Mouse (Mus musculus) cerebellum, postnatal 10 days (tissue): ENCODE measurements around the gene Vamp5.

Experiments used
- DNase-seq, 2 experiments: peaks; one replicate each; pipeline ENCODE4 v3.0.0; 2021; ENCODE audit warnings: mixed read lengths in 2 of 2

The Vamp5 gene

DNA sequence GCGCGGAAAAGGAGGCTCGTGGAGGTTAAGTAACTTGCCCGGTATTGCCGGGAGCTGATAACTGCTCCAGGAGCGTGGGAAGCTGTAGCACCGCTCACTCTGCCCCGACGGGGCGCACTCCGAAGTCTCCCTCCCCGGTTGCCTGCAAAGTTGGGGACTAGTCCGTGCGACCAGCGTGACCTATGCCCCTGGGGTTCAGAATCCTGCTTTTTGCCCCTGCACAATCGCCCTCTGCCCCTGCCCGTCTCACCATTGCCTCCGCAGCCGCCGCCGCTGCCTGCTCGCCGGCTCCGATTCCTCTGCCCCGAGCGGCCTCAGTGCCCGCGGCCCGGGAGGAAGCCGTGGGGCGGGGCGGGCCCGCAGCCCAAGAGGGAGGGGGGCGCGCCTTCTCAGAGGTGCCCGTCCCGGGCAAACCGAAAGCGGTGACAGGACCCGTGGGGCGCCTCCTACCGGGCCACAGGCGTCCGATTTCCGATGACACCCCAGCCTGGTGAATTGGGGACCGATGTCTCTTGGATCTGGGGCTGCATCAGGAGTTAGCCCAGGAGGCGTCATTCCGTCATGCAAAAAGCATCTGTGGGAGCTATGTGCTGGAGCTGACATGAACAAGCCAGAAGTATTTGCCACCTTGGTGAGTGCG, at the start of gene Vamp5:
Gene Vamp5, minus strand, starts transcription at position 338 of the 640 bp plus-strand sequence.
- DNase-seq = peak; percentile 40 to 55

GRCm38 (mm10) chr6:72429061-72429842, 49.0 kb upstream of the Vamp5 start:
- DNase-seq = no peak

GRCm38 (mm10) chr6:72428036-72428435, 47.8 kb upstream of the Vamp5 start:
- DNase-seq = peak; percentile 89 to 92

GRCm38 (mm10) chr6:72425646-72426045, 45.4 kb upstream of the Vamp5 start:
- no peak for DNase-seq

- DNase-seq = no peak
These were observed 40.6 kb upstream of the Vamp5 start for GRCm38 (mm10) chr6:72420901-72421300.

- DNase-seq = no peak
These were observed 39.5 kb upstream of the Vamp5 start for GRCm38 (mm10) chr6:72419806-72420205.

DNA sequence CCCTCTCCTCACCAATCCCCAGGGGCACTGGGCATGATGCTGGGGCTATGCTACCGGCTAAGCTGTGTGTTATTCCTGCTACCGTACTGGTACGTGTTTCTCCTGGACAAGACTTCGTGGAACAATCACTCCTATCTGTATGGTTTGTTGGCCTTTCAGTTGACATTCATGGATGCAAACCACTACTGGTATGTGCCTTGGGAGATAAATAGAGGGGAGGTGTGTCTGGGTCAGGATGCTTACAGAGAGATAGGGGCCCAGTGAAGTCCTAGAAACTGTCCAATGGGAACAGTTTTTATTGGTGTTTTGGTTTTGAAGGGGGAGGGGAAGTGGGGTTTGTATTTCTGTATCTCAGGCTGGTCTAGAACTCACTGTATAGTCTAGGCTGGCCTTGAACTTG, 38.0 kb upstream of the Vamp5 start:
- DNase-seq = no peak

DNA sequence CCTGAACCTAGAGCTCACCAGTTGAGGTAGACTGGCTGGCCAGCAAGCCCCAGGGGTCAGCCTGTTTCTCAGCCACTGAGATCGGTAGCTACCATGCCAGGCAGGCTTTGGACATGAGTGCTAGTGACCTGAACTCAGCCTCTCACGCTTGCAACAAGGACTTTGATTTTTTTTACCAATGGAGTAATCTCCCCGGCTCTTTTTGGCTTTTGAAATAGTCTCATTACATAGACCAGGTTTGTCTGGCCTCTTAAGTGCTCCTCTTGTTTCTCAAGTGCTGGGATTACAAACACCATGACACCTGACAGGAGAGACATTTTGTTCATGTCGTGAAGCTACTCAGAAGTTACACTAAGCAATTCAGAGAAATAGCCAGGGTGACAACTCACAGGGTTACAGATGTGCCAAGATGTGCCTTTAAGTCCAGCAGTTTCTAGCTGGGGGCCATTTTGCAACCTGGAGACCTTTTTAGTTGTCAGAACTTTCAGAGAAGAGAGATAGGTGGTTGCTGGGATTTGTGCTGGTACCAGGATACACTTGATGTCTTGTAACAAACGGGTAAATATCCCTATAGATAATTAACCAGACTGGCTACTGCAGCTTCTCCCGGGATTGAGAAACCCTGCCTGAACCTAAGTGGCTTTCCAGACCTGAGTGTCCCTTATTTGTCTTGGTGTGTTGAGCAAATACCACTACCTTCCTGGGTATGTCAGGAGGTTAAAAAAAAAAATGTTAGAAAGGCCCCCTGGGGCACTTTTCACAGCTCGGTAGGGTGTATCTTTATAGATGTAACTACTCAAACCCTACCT, 35.9 kb upstream of the Vamp5 start:
- no peak for DNase-seq

DNA sequence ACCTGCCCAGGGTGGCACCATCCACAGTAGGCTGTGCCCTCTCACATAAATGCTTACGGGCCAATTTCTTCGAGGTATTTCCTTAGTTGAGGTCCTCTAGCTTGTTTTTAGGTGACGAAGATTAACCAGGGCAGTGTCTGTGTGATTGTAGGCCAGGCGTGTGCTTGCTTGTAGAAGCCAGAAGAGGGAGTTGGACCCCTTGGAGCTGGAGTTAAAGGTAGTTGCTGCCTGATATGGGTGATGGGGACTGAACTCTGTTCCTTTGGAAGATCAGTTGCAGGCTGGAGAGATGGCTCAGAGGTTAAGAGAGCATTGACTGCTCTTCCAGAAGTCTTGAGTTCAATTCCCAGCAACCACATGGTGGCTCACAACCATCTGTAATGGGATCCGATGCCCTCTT, 34.9 kb upstream of the Vamp5 start:
- no peak for DNase-seq

GRCm38 (mm10) chr6:72414076-72414756, 33.9 kb upstream of the Vamp5 start, which contains the start of gene Ggcx:
TSS of gene Ggcx (plus strand) at chr6:72414308.
- peak; percentile 96 to 98 for DNase-seq

DNA sequence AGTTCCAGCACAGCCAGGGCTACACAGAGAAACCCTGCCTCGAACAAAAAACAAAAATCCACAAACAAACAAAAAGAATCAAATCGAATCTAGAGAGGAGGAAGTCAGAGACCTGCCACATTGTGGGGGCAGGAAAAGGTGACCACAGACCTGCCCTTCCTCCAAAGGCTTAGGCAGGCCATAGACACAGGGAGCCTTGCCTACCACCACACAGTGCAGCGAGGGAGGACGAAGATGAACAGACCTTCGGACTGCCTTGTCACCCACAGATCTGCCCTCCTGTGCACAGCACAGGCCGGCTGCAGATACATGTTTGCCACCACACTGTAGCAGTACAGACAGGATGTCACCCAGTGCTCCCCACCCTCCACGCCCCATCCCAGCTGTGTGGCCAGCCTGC, 30.2 kb upstream of the Vamp5 start:
- no peak for DNase-seq

DNA sequence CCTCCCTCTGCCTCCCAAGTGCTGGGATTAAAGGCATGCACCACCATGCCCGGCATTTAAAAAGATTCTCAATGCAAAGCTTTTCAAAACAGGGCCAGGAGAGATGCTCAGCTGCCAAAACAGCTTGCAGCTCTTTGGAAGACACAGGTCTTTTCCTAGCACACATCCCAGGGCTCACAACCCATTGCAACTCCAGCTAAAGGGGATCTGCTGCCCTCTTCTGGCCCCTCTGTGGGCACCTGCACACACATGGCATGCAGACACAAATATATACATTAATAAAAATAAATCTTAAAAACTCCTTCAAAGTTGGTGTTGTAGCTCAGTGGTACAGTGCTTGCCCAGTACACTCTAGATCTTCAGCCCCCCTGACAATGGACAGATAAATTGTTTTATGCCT, 29.7 kb upstream of the Vamp5 start:
- DNase-seq = no peak

DNA sequence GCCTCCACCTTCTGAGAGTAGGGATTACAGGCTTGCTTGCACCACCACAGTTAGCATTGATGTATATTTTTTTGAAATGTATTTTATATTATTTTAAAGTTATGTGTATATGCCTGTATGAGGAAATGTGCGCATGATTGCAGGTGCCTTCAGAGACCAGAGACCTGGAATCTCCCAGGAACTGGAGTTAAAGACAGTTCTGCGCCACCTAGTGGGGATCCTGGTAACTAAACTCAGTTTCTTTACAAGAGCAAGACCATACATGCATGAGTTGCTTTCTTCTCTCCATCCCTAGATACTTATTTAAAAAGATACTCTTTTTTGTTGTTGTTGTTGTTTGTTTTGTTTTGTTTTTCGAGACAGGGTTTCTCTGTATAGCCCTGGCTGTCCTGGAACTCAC, 29.3 kb upstream of the Vamp5 start:
- DNase-seq = peak; percentile 87 to 90

DNA sequence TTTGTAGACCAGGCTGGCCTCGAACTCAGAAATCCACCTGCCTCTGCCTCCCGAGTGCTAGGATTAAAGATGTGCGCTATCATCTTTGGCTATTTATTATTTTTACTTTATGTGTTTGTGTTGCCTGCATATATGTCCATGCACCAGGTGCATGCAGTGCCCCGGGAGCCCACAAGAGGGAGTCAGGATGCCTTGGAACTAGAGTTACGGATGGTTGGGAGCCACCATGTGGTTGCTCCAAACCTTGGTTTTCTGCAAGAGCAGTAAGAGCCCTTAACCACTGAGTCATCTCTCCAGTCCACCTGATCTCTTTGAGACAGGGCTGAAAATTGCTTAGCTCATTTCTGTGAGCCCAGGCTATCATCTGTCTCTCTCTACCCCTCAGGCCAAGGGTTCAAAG, 26.9 kb upstream of the Vamp5 start:
- DNase-seq = peak; percentile 91 to 92

DNA sequence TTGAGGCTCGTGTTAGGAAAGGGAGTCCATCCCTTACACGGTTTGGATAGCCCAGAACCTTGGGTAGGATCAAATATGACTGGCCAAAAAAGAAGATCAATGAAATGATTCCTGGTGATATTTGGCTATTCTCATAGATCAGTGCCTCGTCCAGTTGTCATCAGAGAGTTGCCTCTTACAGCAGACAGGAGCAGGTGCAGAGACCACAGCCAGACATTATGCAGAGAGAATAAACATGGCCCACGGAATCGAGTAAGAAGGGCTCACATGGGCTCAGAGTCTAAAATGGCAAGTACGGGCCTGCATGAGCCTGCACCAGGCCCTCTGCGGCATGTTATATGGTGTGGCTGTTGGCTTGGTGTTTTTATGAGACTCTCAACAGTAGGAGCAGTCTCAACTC, 25.1 kb upstream of the Vamp5 start:
- no peak for DNase-seq

- DNase-seq = peak; percentile 83 to 88
These were observed 21.6 kb upstream of the Vamp5 start for GRCm38 (mm10) chr6:72401875-72402274.

GRCm38 (mm10) chr6:72399967-72400366, 19.7 kb upstream of the Vamp5 start:
- no peak for DNase-seq

DNA sequence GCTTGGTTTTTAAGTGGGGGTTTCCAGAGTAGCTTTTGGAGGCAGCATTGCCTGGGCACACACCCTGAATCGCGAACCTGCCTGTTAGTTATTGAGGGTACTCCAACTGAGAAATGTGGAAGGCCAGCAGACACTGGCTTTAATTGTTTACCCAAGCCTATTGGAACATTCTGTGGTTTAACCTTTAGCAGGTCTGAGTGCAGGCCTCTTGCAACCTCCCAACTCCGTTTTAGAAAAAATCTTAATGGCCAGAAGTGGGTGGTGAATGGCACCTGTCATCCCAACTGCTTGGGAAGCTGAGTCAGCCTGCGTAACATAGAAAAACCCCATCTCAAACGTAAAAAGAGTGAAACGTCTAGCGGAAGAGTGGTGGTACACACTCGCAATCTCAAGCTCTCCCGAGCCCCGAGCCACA, 16.6 kb upstream of the Vamp5 start:
- no peak for DNase-seq

GRCm38 (mm10) chr6:72392341-72392740, 12.1 kb upstream of the Vamp5 start:
- no peak for DNase-seq

DNA sequence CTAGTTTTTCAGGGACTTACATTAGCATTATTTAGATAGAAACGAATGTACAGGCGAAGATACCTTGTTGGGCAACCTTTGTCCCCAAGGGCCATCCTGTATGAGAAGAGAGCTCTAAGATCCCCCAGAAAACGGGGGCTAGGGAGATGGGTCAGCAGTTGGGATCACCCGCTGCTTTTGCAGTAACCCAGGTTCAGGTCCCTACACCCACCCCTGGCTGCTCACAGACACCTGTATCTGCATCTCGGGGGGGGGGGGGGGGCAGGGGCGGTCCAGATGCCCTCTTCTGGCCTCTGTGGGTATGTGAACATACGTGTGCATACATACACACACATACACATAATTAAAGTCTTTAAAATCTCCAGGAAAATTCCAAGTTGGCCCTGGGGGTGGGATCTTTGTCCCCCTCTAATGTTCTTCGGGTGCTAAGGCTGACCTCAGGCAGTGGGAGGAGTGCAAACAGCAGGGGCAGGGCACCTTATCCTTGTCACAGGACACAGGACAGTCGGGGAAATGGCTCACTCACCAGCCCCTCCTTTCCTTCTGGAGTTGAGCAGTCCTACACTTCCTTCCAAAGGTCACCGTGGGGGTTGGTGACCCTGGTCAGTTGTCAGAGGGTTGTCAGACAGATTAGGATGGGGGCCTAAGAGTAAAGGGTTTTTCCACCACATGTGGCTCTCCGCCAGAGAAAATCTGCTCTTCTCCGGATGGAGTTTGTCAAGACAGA, 10.7 kb upstream of the Vamp5 start:
- DNase-seq = peak in 1 of 2 experiments; percentile 20

- peak; percentile 61 to 66 for DNase-seq
These were observed 9.9 kb upstream of the Vamp5 start, which contains the start of gene Vamp8 for GRCm38 (mm10) chr6:72389941-72390771. TSS of gene Vamp8 (minus strand) at chr6:72390703.
